Mouse (Mus musculus) adrenal gland, adult 18-20 months (tissue): ENCODE results near the gene Foxl1. TPM values are rescaled to one million over a fixed set of nuclear protein-coding genes. Genes with fewer than 3 reads are reported as not detected.
A peak's percentile ranks its signal among the peaks of the same experiment; 100 is the strongest.

Source experiments
- DNase-seq, 2 experiments: peaks; one replicate each; pipeline ENCODE4 v3.0.0; 2021 to 2022; ENCODE audit warnings: low spot score in 2 of 2
- long read RNA-seq, 2 experiments: library from polyadenylated mRNA; stranded (forward); transcript quantifications; one replicate each; pipeline ENCODE4 v2.0.0; 2021
- total RNA-seq, 2 experiments: library from RNA; stranded (reverse); gene quantifications; 1 replicate in 1 of 2; 2 replicates in 1 of 2; pipeline ENCODE4 v1.2.3; 2021

Gene Foxl1
- total RNA-seq, result under 1 TPM; 0.26 to 0.27 TPM
- long read RNA-seq, experiment 1, result 0 reads
- long read RNA-seq, experiment 2, partial matches to known transcripts, result 0 of 1 reads
- long read RNA-seq, experiment 2, other reads (novel, unspliced or antisense), result 0 of 1 reads

- no peak for DNase-seq
Measured at GRCm38 (mm10) chr8:121127756-121128375, at the start of gene Foxl1. TSS of gene Foxl1 (plus strand) at chr8:121127940.

- no peak for DNase-seq
Measured at GRCm38 (mm10) chr8:121078721-121079120, 49.0 kb upstream of the Foxl1 start.

GRCm38 (mm10) chr8:121079201-121079600, 48.5 kb upstream of the Foxl1 start:
- DNase-seq, result no peak

GRCm38 (mm10) chr8:121079944-121080343, 47.8 kb upstream of the Foxl1 start:
- DNase-seq, result no peak

- DNase-seq, result no peak
Measured at GRCm38 (mm10) chr8:121080361-121081090, 47.2 kb upstream of the Foxl1 start.

GRCm38 (mm10) chr8:121081398-121081797, 46.3 kb upstream of the Foxl1 start:
- DNase-seq, result no peak

GRCm38 (mm10) chr8:121082218-121083092, 45.3 kb upstream of the Foxl1 start:
- no peak for DNase-seq

GRCm38 (mm10) chr8:121083093-121083935, 44.4 kb upstream of the Foxl1 start:
- peak; percentile 69 for DNase-seq

- no peak for DNase-seq
Measured at GRCm38 (mm10) chr8:121083936-121084209, 43.9 kb upstream of the Foxl1 start.

- no peak for DNase-seq
Measured at GRCm38 (mm10) chr8:121084210-121084951, 43.4 kb upstream of the Foxl1 start, which contains the start of gene Foxf1. TSS of gene Foxf1 (plus strand) at chr8:121084386.

- DNase-seq, result no peak
Measured at GRCm38 (mm10) chr8:121085011-121085410, 42.7 kb upstream of the Foxl1 start.

- no peak for DNase-seq
Measured at GRCm38 (mm10) chr8:121085561-121085960, 42.2 kb upstream of the Foxl1 start.

- DNase-seq, result no peak
Measured at GRCm38 (mm10) chr8:121086004-121086900, 41.5 kb upstream of the Foxl1 start.

- no peak for DNase-seq
Measured at GRCm38 (mm10) chr8:121088281-121088680, 39.5 kb upstream of the Foxl1 start.

- no peak for DNase-seq
Measured at GRCm38 (mm10) chr8:121088871-121089630, 38.7 kb upstream of the Foxl1 start.

- no peak for DNase-seq
Measured at GRCm38 (mm10) chr8:121089631-121090380, 37.9 kb upstream of the Foxl1 start.

GRCm38 (mm10) chr8:121090716-121091115, 37.0 kb upstream of the Foxl1 start:
- no peak for DNase-seq
